23 mouse cellular contexts compared by ENCODE assay signal in the genomic region with DNA sequence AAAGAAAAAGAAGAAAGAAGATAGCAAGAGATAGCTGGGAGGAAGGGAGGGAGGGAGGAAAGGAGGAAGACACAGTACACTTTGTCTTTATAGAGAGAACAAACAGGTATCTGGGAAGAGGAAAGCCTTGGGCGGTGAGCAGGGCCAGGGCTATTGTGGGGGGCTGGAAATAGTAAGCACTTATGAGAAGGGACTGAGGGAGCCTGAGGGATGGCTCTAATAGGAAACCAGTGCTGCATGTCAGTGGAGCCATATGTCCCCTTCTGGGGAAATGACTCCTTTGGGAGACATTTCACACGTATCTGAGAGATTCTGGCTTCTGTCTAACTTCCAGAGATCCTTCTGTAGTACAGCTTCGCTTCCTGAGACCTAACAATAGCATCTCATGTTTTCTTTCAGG.
DNase-seq lines count a peak whose midpoint lies in the region; ATAC-seq lines count a peak whose summit lies in the region.
"Had no signal": no experiment of that assay in that cellular context is flagged by ENCODE, and none has a peak within 500 bp of the region (broad histone marks: within the 10 kb centered on the region; RNA-seq: fewer than 3 reads in every experiment).

No protein-coding gene starts in this region.

- H3K27ac ChIP-seq in neural tube, embryonic 11.5 days (ENCODE audit: low read depth, low read length): no peak overlapping the region
- H3K27ac ChIP-seq in neural tube, embryonic 14.5 days (ENCODE audit: low read depth, low read length): no peak overlapping the region
- H3K27ac ChIP-seq in liver, embryonic 12.5 days: no peak overlapping the region
- H3K27ac ChIP-seq: embryonic facial prominence, embryonic 10.5 days; embryonic facial prominence, embryonic 12.5 days; forebrain, embryonic 13.5 days; forebrain, embryonic 15.5 days had no signal

- H3K4me3 ChIP-seq in neural tube, embryonic 11.5 days (ENCODE audit: low read depth, low read length): no peak overlapping the region
- H3K4me3 ChIP-seq in neural tube, embryonic 14.5 days (ENCODE audit: low read depth, low read length): no peak overlapping the region
- H3K4me3 ChIP-seq in liver, embryonic 12.5 days: no peak overlapping the region
- H3K4me3 ChIP-seq: embryonic facial prominence, embryonic 10.5 days; embryonic facial prominence, embryonic 12.5 days; forebrain, embryonic 13.5 days; forebrain, embryonic 15.5 days had no signal

- H3K4me1 ChIP-seq in neural tube, embryonic 11.5 days (ENCODE audit: control insufficient read depth, insufficient read depth, low read length): no peaks in the 10 kb centered on the region
- no peaks in the 10 kb centered on the region for H3K4me1 ChIP-seq in neural tube, embryonic 14.5 days (ENCODE audit: control insufficient read depth, insufficient read depth, low read length)
- no peaks in the 10 kb centered on the region for H3K4me1 ChIP-seq in liver, embryonic 12.5 days
- H3K4me1 ChIP-seq: embryonic facial prominence, embryonic 10.5 days; embryonic facial prominence, embryonic 12.5 days; forebrain, embryonic 13.5 days; forebrain, embryonic 15.5 days had no signal

- DNase-seq in neural tube, embryonic 11.5 days (ENCODE audit: low spot score): peak; percentile 12
- no peak for DNase-seq in neural tube, embryonic 10.5 days (ENCODE audit: extremely low spot score, low spot score)
- no peak for DNase-seq in kidney, adult 9 months
- DNase-seq: adrenal gland, adult 8-10 months; adrenal gland, postnatal 14 days; adrenal gland, postnatal 36 days; B cell, adult 2 months; cerebellum, adult 11-12 months; cerebellum, adult 2 months; cerebellum, adult 9-10 months; cerebellum, postnatal 10 days; cerebellum, postnatal 25 days had no signal

- no peak for ATAC-seq in neural tube, embryonic 11.5 days (ENCODE audit: insufficient read depth, low FRiP score, low TSS enrichment)
- peak; percentile 79; the same call in 1 of the 2 replicates for ATAC-seq in neural tube, embryonic 14.5 days (ENCODE audit: low read depth)
- ATAC-seq in liver, embryonic 12.5 days: no peak
- ATAC-seq: activated CD4-positive, CD25-positive, alpha-beta regulatory T cell, adult 4 months; CD4-positive, CD25-positive, alpha-beta regulatory T cell, adult 4 months; forebrain, embryonic 13.5 days; forebrain, embryonic 15.5 days; Patski had no signal

- H3K27me3 ChIP-seq in neural tube, embryonic 11.5 days (ENCODE audit: control insufficient read depth, insufficient read depth, low read length): no peaks in the 10 kb centered on the region
- no peaks in the 10 kb centered on the region for H3K27me3 ChIP-seq in neural tube, embryonic 14.5 days (ENCODE audit: control insufficient read depth, insufficient read depth, low read length)
- H3K27me3 ChIP-seq in liver, embryonic 12.5 days (replicated peaks): no peaks in the 10 kb centered on the region
- H3K27me3 ChIP-seq: CH12.LX; embryonic facial prominence, embryonic 12.5 days; forebrain, embryonic 13.5 days; forebrain, embryonic 15.5 days; Patski had no signal

- H3K9me3 ChIP-seq in neural tube, embryonic 11.5 days (ENCODE audit: control insufficient read depth, low read length): no peaks in the 10 kb centered on the region
- H3K9me3 ChIP-seq in neural tube, embryonic 14.5 days (ENCODE audit: control insufficient read depth, low read length): no peaks in the 10 kb centered on the region
- no peaks in the 10 kb centered on the region for H3K9me3 ChIP-seq in liver, embryonic 12.5 days (replicated peaks)
- H3K9me3 ChIP-seq: embryonic facial prominence, embryonic 10.5 days; embryonic facial prominence, embryonic 12.5 days; forebrain, embryonic 13.5 days; forebrain, embryonic 15.5 days; G1E had no signal

- H3K9ac ChIP-seq in neural tube, embryonic 11.5 days (ENCODE audit: low read length): no peak overlapping the region
- no peak overlapping the region for H3K9ac ChIP-seq in neural tube, embryonic 14.5 days (replicated peaks; ENCODE audit: low read depth, low read length)
- no peak overlapping the region for H3K9ac ChIP-seq in liver, embryonic 12.5 days
- H3K9ac ChIP-seq: embryonic facial prominence, embryonic 12.5 days; forebrain, embryonic 13.5 days; forebrain, embryonic 15.5 days had no signal

- WGBS in neural tube, embryonic 11.5 days: 55% methylated on average over 3 of the region's 3 CpGs
- WGBS in neural tube, embryonic 14.5 days: 30% methylated on average over 3 of the region's 3 CpGs
- WGBS in liver, embryonic 12.5 days (ENCODE audit: insufficient replicate concordance): 47% methylated on average over 3 of the region's 3 CpGs

- no peak overlapping the region for H3K4me2 ChIP-seq in neural tube, embryonic 11.5 days (ENCODE audit: low read depth)
- no peak overlapping the region; the same call in 1 of the 2 replicates for H3K4me2 ChIP-seq in neural tube, embryonic 14.5 days (ENCODE audit: low read depth, low read length)
- H3K4me2 ChIP-seq in liver, embryonic 12.5 days: no peak overlapping the region
- H3K4me2 ChIP-seq: embryonic facial prominence, embryonic 12.5 days; forebrain, embryonic 13.5 days; forebrain, embryonic 15.5 days had no signal

- H3K36me3 ChIP-seq in neural tube, embryonic 11.5 days (ENCODE audit: control insufficient read depth, insufficient read depth, low read length): no peaks in the 10 kb centered on the region
- H3K36me3 ChIP-seq in neural tube, embryonic 14.5 days (ENCODE audit: control insufficient read depth, insufficient read depth, low read length): no peaks in the 10 kb centered on the region
- H3K36me3 ChIP-seq in liver, embryonic 12.5 days: no peaks in the 10 kb centered on the region
- H3K36me3 ChIP-seq: embryonic facial prominence, embryonic 10.5 days; embryonic facial prominence, embryonic 12.5 days; forebrain, embryonic 15.5 days had no signal
